In the genomic region with DNA sequence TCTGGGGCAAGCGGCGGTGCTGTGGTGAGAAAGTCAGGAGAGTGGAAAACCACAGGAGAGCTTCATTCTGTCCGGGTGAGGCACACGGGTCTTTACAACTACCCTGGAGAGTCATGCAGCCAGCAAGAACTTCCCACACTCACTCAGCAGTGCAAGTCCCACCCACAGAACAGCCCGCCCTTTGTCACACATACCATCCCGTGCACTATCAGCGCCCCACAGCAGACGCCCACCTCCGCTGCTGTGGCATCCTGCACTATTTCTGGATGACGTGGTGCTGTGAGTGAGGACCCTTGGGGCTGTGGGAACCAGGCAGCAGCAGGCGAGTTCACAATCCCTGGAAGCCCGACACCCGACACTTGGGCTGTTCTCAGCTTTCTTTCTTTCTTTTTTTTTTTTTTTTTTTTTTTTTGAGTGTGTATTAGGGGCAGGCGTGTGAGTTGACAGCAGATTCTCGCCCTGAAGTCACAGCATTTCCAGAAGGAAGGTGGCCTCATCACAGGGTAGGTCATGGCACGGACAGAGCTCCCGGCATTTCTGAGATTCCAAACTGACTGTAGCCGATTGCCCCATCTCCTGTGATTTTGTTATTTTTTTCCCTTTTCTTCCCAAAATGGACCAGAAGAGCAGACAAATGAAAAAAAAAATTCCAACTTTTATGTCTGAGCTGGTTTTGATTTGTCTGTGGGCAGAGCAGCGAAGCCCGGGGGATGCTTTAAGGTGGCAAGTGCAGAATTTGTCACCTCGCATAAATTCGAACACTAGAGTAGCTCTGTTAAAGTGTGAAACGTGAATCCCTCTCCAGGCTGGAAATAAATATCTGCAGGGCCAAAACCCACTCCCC, we compare ENCODE assay signal across 8 mouse cellular contexts. TPM values are rescaled to one million over a fixed set of nuclear protein-coding genes. Genes with fewer than 3 reads are reported as not detected.
A peak's percentile ranks its signal among the peaks of the same experiment; 100 is the strongest.
DNase-seq lines count a peak whose midpoint lies in the region; ATAC-seq and TF ChIP-seq lines count a peak whose summit lies in the region.

No protein-coding gene starts in this region.

- peak overlapping the region; percentile 28 for H3K4me3 ChIP-seq in lung, embryonic 15.5 days
- peak overlapping the region; percentile 51 for H3K4me3 ChIP-seq in heart, embryonic 10.5 days
- H3K4me3 ChIP-seq in limb, embryonic 14.5 days (replicated peaks; ENCODE audit: low read length), result peak overlapping the region; percentile 19

- no peak for DNase-seq in lung, postnatal 36 days
- DNase-seq in heart, embryonic 10.5 days (ENCODE audit: low spot score), result peak; percentile 90
- no peak for DNase-seq in limb, embryonic 14.5 days (ENCODE audit: low spot score)
- peak; percentile 16 for DNase-seq in retina, embryonic 14.5 days (ENCODE audit: low spot score)
- DNase-seq in adrenal gland, adult 18-20 months (ENCODE audit: low spot score in 2 of 2), result no peak
- no peak for DNase-seq in spleen, postnatal 10 days (ENCODE audit: low spot score in 2 of 2)
- DNase-seq in adrenal gland, adult (ENCODE audit: inconsistent age in 2 of 2, low spot score in 1 of 2), result no peak

- H3K27ac ChIP-seq in lung, embryonic 15.5 days, result peak overlapping the region; percentile 56
- peak overlapping the region; percentile 86 for H3K27ac ChIP-seq in heart, embryonic 10.5 days
- 0 out of 2 replicates have a peak overlapping the region, but pooled peaks have one; percentile 14 for H3K27ac ChIP-seq in limb, embryonic 14.5 days (replicated peaks; ENCODE audit: low read depth, low read length)

- H3K27me3 ChIP-seq in lung, embryonic 15.5 days, result no peaks in the 10 kb centered on the region
- H3K27me3 ChIP-seq in heart, embryonic 10.5 days (ENCODE audit: insufficient read depth, poor library complexity, severe bottlenecking), result no peaks in the 10 kb centered on the region
- H3K27me3 ChIP-seq in limb, embryonic 14.5 days (ENCODE audit: control insufficient read depth, insufficient read depth, low read length), result no peaks in the 10 kb centered on the region

- no peaks in the 10 kb centered on the region for H3K36me3 ChIP-seq in lung, embryonic 15.5 days
- H3K36me3 ChIP-seq in heart, embryonic 10.5 days, result peaks cover 3% of the 10 kb centered on the region; the same call in 1 of the 2 replicates
- no peaks in the 10 kb centered on the region for H3K36me3 ChIP-seq in limb, embryonic 14.5 days (ENCODE audit: control insufficient read depth, insufficient read depth, low read length)

- peak overlapping the region; percentile 27 for H3K9ac ChIP-seq in lung, embryonic 15.5 days
- peak overlapping the region; percentile 43 for H3K9ac ChIP-seq in limb, embryonic 14.5 days (ENCODE audit: low read depth, low read length, severe bottlenecking)

- 16% methylated on average over 23 of the region's 23 CpGs for WGBS in lung, embryonic 15.5 days
- WGBS in heart, embryonic 10.5 days, result 21% methylated on average over 23 of the region's 23 CpGs
- WGBS in limb, embryonic 14.5 days, result 13% methylated on average over 23 of the region's 23 CpGs

- no peaks in the 10 kb centered on the region; the same call in 1 of the 2 replicates for H3K9me3 ChIP-seq in lung, embryonic 15.5 days
- peaks cover 7% of the 10 kb centered on the region; the same call in 1 of the 2 replicates for H3K9me3 ChIP-seq in heart, embryonic 10.5 days
- H3K9me3 ChIP-seq in limb, embryonic 14.5 days (ENCODE audit: control insufficient read depth, low read length), result peaks cover 15% of the 10 kb centered on the region; the same call in 1 of the 2 replicates

- H3K4me2 ChIP-seq in lung, embryonic 15.5 days, result peak overlapping the region; percentile 52
- peak overlapping the region; percentile 47 for H3K4me2 ChIP-seq in limb, embryonic 14.5 days (replicated peaks; ENCODE audit: low read depth, low read length, severe bottlenecking)

- TF ChIP-seq POLR2A in limb, embryonic 14.5 days (IDR thresholded peaks at IDR 0.05; ENCODE audit: borderline replicate concordance, extremely low read depth, insufficient read depth, insufficient read length), result no peak

- peaks cover 26% of the 10 kb centered on the region for H3K4me1 ChIP-seq in lung, embryonic 15.5 days
- peaks cover 50% of the 10 kb centered on the region for H3K4me1 ChIP-seq in heart, embryonic 10.5 days
- peaks cover 17% of the 10 kb centered on the region for H3K4me1 ChIP-seq in limb, embryonic 14.5 days (ENCODE audit: control insufficient read depth, insufficient read depth, low read length)

- peak; percentile 66; the same call in 1 of the 2 replicates for ATAC-seq in lung, embryonic 15.5 days (ENCODE audit: borderline replicate concordance, extremely low read depth, low FRiP score, low TSS enrichment)
- ATAC-seq in limb, embryonic 14.5 days (ENCODE audit: low FRiP score, low read depth), result peak; percentile 76

RNA-seq across cellular contexts. Expression of a gene that starts 31.5 kb away (rescaled TPM):
- polyA plus RNA-seq in lung, embryonic 15.5 days (2015; fragmentation: Nextera tagmentation; extraction: Ambion mirVana), result 37.7 and 41.0 TPM in 2 replicates
- 9.2 and 9.9 TPM in 2 replicates for polyA plus RNA-seq in heart, embryonic 10.5 days (2016; fragmentation: Nextera tagmentation; extraction: Ambion mirVana)
- polyA plus RNA-seq in limb, embryonic 14.5 days (2012; rRNA removed), result 7.4 and 8.2 TPM in 2 replicates
- 3.5 and 3.6 TPM in 2 replicates for polyA plus RNA-seq in limb, embryonic 14.5 days (2014; fragmentation: Nextera tagmentation; extraction: Ambion mirVana)
- 100 to 1,000 TPM in 1 of 2 experiments, 10 to 100 TPM in 1; 31.3 to 113 TPM for total RNA-seq in adrenal gland, adult 18-20 months (2021)

Comparison
In these comparisons a context has a peak if more than half of its experiments do, and no peak if none do; other contexts are left out.
1. H3K27ac ChIP-seq: peak in every context shown above with its lines; median percentile 86 in heart, embryonic 10.5 days; 56 in lung, embryonic 15.5 days; 14 in limb, embryonic 14.5 days.
2. DNase-seq: peak in heart, embryonic 10.5 days (single experiment) and retina, embryonic 14.5 days (single experiment); none in lung, postnatal 36 days (single experiment), limb, embryonic 14.5 days (single experiment), adrenal gland, adult 18-20 months (0 of 2), spleen, postnatal 10 days (0 of 2) and adrenal gland, adult (0 of 2).
3. Peak in every context shown above with its lines, with median percentiles within 50 percentile points of each other: H3K4me3 ChIP-seq.